Mouse (Mus musculus): Measurements from ENCODE around the gene Gjc1. TPM values are rescaled to one million over a fixed set of nuclear protein-coding genes. Genes with fewer than 3 reads are reported as not detected.

Gene Gjc1
- polyA plus RNA-seq (2017; shearing (Covaris generic)) = under 1 TPM in 1 of 2 experiments, not detected in 1; 0.15 TPM

DNA sequence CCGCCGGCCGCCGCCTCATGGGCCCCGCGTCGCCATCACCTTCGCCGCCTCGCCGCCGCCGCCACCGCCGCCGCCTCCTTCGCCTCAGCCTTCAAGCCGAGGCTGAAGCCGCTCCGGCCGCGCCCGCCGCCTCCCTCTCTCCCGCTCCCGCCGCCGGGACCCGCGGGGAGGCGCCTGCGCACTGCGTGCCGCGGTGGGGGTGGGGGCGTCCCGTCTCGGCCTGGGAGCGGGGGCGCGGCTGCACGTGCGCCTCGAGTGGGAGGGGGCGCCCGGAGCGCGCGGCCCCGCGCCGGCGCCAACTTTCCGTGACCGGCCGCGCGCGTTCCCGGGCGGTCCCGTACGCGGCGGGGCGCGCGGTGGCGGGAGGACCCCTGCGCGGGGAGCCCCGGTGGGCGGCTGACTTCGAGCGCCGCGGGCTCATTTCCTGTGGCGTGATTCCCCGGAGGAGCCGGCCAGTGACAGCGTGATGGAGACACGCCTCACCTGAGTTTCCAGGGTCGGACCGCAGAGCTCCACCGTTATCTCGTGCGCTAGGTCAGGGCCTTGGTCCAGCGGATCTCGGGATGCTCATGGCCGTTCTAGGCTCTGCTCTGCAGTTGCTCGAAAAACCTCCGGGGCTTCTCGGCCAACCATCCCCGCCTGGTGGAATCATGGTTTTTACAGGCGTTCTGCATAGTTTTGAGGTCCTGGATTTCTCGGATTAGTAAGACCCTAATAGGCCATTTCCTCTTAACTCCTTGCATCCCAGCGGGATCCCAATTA, at the start of gene Gjc1:
Gjc1 (minus strand) TSS at position 680 of the 762 bp plus-strand sequence.
- ATAC-seq = no peak

DNA sequence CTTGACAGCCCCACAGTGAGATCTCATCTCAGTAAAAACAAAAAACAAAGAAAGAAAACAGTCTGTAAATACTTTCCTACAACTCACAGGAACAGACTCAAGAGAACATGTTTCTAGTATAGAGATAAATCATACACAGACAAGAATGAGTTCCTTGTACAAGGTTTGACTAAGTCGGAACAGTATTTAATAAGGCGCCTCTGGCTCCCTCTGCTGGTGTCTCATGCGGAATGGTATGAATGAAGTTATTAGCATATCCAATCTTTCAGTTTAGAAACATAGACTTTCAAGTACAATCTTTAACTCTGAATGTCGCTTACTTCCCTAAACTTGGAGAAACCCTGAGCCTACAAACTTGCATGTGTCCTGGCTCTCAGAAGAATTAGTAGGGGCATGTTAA, 44.8 kb upstream of the Gjc1 start:
- no peak for ATAC-seq

DNA sequence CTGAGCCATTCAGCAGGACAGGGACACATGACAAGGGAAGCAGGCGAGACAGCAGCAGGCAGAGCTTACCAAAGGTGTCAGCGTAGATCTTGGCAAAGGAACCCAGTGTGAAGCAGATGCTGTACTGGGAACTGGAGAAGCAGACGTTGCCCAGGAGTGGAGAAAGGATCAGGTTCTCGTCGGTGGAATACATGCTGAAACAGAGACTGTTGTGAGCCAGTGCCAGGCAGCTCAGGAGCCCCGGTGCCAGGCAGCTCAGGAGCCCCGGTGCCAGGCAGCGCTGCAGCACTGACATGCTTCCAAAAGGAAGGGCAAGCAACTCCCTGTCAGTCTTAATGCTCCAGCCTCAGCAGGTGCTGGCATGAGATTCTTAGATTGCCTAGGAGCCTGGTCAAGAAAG, 40.4 kb upstream of the Gjc1 start:
- ATAC-seq = no peak

GRCm38 (mm10) chr11:102858951-102859350, 39.5 kb upstream of the Gjc1 start:
- no peak for ATAC-seq

- ATAC-seq = no peak
Measured at GRCm38 (mm10) chr11:102855941-102856340, 36.4 kb upstream of the Gjc1 start.

- no peak for ATAC-seq
Measured at GRCm38 (mm10) chr11:102853760-102854159, 34.3 kb upstream of the Gjc1 start.

GRCm38 (mm10) chr11:102851883-102852282, 32.4 kb upstream of the Gjc1 start:
- ATAC-seq = no peak

DNA sequence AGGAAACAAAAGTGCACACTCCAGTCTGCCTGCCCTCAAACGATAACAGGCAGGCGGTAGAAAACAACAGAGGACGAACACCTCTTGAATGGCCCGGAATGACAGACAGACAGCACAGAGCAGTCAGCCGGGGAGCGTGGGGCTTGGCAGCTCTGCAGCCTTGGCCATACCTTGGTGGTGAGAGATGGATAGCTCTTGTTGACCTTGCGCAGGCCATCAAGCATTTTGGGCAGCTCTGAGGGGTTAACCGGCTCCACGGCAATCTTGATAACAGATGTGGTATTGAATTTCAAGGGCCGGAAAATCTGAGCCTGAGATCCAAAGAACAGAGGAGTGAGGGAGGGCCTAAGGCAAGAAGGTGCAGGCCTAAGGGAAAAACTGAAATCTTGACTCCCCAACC, 26.4 kb upstream of the Gjc1 start:
- ATAC-seq = no peak

DNA sequence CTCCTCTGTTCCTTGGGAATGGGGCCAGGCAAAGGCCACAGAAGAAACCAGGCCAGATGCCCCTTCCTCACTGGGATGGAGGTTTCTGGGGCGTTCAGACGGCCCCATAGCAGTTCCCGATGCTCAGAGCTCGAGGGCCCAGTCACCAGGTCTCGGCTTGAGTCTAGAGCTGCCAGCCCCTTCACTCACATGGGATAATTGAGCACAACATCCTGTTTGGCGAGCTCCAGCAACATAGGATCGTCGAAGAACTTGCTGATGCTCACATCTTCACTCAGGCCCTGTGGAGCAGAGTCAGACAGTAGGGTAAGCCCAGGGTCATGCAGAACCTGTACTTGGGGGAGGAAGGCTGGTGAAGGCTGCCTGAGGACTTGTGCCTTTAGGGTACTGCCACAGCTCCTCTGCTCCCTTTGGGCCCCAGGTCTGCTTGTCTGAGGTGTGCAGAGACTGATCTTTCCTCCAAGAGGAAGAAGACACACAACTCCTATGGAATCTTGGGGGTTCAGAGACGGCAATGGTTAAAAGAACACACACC, 19.2 kb upstream of the Gjc1 start:
- ATAC-seq = no peak

GRCm38 (mm10) chr11:102838126-102838525, 18.6 kb upstream of the Gjc1 start:
- ATAC-seq = no peak

- ATAC-seq = no peak
Measured at GRCm38 (mm10) chr11:102837385-102837784, 17.9 kb upstream of the Gjc1 start.

GRCm38 (mm10) chr11:102836146-102836545, 16.6 kb upstream of the Gjc1 start:
- ATAC-seq = no peak

- no peak for ATAC-seq
Measured at GRCm38 (mm10) chr11:102835549-102835948, 16.0 kb upstream of the Gjc1 start, which contains the start of gene Higd1b. Gene Higd1b, plus strand, starts transcription at chr11:102835849.

DNA sequence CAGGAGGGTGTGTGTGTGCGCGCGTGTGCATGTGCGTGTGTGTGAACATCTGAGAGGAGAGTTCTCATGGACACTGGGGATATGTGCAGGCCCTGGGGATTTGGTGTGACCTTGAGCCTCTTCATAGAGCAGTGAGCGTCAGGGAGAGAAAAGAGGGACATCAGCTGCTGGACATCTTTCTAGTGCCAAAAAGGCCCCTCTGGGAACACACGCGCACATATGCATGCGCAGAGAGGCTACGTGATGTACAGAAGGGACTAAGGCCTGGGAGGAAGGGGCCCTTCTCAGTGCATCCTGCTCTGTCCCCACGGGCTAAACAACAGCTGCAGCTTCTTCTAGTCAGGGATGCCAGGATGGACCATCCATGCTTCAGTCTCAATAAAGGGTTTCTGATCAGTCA, 14.7 kb upstream of the Gjc1 start:
- ATAC-seq = no peak

GRCm38 (mm10) chr11:102832700-102833297, 13.3 kb upstream of the Gjc1 start:
- ATAC-seq = no peak

DNA sequence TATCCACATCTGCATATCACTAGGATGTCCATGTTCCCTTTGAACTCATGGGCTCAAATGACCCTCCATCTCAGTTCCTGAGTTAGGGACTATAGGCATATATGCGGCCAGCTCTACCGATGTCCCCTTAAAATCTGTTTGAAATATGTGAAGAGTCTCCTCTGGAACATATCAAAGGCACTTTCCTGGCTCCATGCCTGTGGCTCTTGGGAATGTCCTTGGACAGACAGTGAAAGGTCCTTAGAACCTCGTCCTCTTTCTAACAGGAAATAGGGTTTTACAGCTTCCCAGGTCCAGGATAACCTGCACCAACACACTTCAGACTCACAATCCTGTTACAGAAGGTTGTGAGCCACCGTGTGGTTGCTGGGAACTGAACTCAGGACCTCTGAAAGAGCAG, 10.8 kb upstream of the Gjc1 start:
- no peak for ATAC-seq

DNA sequence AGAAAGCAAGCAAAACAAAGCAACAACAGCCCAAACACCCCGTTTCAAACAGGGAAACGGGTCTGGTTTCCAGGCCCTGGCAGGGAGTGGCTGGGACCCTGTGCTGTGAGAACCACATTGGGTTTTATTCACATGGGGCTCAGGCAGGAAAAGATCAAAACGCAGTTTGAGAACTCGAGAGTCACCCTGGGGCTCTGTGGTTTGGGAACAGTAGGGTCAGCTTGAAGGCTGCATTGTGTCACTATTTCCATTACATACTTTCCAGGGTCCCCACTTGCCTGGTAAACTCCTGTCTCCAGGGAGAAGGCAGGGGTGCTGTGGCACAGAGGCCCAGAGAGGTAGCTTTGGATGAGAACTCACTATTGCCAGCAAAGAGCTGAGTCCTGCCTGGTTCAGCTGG, 7.6 kb upstream of the Gjc1 start:
- no peak for ATAC-seq

DNA sequence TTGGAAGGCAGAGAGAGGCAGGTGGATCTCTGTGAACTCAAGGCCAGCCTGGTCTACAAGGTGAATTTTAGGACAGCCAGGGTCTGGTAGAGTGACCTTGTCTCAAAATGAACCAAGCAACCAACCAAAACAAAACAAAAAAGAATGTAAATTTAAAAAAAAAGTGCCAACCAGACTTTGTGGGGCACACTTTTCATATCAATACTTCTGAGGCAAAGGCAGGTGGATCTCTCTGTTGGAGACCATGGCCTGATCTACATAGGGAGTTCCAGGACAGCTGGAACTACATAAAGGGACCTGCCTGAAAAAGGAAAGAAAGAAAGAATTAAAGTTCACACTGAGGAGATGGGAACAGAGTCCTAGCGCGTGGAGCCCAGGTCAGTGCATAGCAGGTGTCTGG, 7.0 kb upstream of the Gjc1 start:
- ATAC-seq = no peak

GRCm38 (mm10) chr11:102821231-102821630, 1.7 kb upstream of the Gjc1 start:
- no peak for ATAC-seq

DNA sequence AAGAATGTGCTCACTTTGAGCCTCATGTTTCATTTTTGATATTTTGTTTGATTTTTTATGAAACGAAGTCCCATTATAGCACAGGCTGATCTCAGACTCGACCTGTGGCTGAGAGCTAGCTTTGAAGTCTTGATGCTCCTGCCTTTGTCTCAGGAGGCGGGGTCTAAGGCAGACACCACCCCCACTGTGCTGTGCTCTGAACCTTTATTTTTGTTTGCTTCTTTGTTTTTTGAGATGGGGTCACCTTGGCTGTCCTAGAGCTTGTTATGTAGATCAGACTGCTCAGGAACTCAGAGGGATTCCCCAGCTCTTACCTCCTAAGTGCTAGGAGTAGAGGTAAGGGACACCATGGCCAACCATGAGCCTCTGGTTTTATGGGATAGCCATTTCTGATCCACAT, 932 bp upstream of the Gjc1 start:
- ATAC-seq = no peak

- no peak for ATAC-seq
Measured at GRCm38 (mm10) chr11:102819783-102820385, 384 bp upstream of the Gjc1 start.

DNA sequence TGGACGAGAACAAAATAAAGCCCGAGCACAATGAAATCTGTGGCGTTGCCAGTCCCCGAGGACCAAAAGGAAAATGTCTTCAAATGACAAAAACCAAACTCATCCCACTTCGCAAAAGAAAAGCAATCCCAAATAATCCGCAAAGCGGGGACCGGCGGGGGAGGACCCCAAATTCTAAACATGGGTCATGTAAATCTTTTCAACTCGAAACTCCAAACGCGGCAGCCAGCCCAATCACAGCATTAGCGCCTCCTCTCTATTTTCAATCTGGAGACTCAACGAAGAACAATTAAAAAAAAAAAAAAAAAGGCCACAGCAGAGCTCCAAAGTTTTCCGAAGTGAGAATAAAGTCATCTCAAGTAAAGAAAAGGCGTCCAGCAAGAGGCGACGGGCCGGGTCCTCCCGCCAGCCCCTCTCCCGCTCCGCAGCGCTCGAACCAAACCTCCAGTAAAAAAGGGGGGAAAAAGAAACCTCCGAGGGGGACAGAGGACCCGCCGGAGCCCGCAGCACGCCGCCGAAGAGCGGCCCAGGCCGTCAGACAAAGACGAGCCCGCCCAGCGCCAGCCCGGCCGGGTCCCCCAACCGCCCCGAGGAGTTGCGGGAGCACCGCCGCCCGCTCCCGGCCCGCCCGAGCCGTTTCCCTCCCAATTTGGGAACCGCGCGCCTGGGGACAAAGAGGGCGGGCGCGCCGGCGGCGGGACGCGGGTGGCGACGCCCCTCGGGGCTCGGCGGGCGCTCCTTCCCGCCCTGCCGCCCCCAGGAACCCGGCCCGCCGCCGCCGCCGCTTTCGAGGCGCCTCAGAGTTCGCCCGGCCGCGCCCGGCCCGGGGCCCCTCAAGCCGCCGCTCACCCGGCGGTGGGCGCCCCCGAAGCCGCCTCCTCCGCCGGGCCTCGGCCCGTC, 1.1 kb downstream of the Gjc1 start:
- ATAC-seq = no peak

DNA sequence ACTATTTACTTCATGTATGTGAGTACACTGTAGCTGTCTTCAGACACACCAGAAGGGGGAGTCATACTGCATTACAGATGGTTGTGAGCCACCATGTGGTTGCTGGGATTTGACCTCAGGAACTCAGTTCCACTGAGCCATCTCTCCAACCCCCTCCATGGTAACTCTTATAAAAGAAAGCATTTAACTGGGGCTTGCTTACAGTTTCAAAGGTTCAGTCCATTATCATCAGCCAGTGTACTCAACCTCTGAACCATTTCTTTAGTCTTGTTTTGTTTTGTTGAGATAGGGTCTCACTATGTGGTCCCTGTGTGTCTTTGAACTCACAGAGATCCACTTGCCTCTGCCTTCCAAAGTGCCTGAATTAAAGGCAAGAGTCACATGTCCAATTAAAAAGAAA, 4.6 kb downstream of the Gjc1 start:
- no peak for ATAC-seq

All from activated CD4-positive, CD25-positive, alpha-beta regulatory T cell, adult 4 months (primary cell).